Comparison of ENCODE assay signal across 28 mouse cellular contexts in genomic region chr9:80149594-80149993, GRCm38 (mm10). TPM values are rescaled to one million over a fixed set of nuclear protein-coding genes. Genes with fewer than 3 reads are reported as not detected.
DNase-seq lines count a peak whose midpoint lies in the region; ATAC-seq and TF ChIP-seq lines count a peak whose summit lies in the region.
"Had no signal": no experiment of that assay in that cellular context is flagged by ENCODE, and none has a peak within 500 bp of the region (broad histone marks: within the 10 kb centered on the region; RNA-seq: fewer than 3 reads in every experiment).

No protein-coding gene starts in this region.

- ATAC-seq in frontal cortex, adult (ENCODE audit: low TSS enrichment): peak; percentile 56
- peak; percentile 60; the same call in 1 of the 2 replicates for ATAC-seq in lung, embryonic 14.5 days (ENCODE audit: insufficient read depth)
- no peak for ATAC-seq in megakaryocyte, adult 5-6 weeks (ENCODE audit: poor library complexity, severe bottlenecking)
- ATAC-seq in stomach, postnatal 0 days (ENCODE audit: low FRiP score, low TSS enrichment): 0 out of 2 replicates have a peak, but pooled peaks have one; percentile 58
- ATAC-seq: forebrain, embryonic 14.5 days; forebrain, postnatal 0 days; hindbrain, embryonic 16.5 days; intestine, embryonic 15.5 days; Patski had no signal

- H3K27ac ChIP-seq in lung, embryonic 14.5 days (ENCODE audit: low read depth): no peak overlapping the region
- H3K27ac ChIP-seq in stomach, postnatal 0 days (replicated peaks): no peak overlapping the region
- H3K27ac ChIP-seq in hindbrain, embryonic 10.5 days: no peak overlapping the region
- H3K27ac ChIP-seq: embryonic facial prominence, embryonic 12.5 days; embryonic facial prominence, embryonic 15.5 days; gastrocnemius, adult 2 months; heart, embryonic 13.5 days; hindbrain, embryonic 13.5 days; intestine, embryonic 15.5 days had no signal

- no peak for TF ChIP-seq EP300 in stomach, postnatal 0 days (optimal IDR thresholded peaks at IDR 0.05)

- no peak overlapping the region for H3K4me2 ChIP-seq in lung, embryonic 14.5 days
- H3K4me2 ChIP-seq in stomach, postnatal 0 days (replicated peaks; ENCODE audit: low read depth): no peak overlapping the region
- H3K4me2 ChIP-seq: embryonic facial prominence, embryonic 12.5 days; embryonic facial prominence, embryonic 15.5 days; heart, embryonic 13.5 days; hindbrain, embryonic 13.5 days; intestine, embryonic 15.5 days had no signal

- H3K9me3 ChIP-seq in lung, embryonic 14.5 days (ENCODE audit: low read depth, low read length): no peaks in the 10 kb centered on the region
- no peaks in the 10 kb centered on the region for H3K9me3 ChIP-seq in megakaryocyte, embryonic 14.5 days
- H3K9me3 ChIP-seq in stomach, postnatal 0 days (ENCODE audit: control insufficient read depth, low read length): no peaks in the 10 kb centered on the region
- H3K9me3 ChIP-seq in hindbrain, embryonic 10.5 days: no peaks in the 10 kb centered on the region
- H3K9me3 ChIP-seq: embryonic facial prominence, embryonic 12.5 days; embryonic facial prominence, embryonic 15.5 days; G1E; heart, embryonic 13.5 days; hindbrain, embryonic 13.5 days; intestine, embryonic 15.5 days had no signal

- no peak for DNase-seq in frontal cortex, postnatal 10 days (ENCODE audit: low spot score in 2 of 2)
- DNase-seq in lung, embryonic 14.5 days: peak; percentile 41
- DNase-seq in lung, postnatal 25 days (ENCODE audit: low spot score): no peak
- DNase-seq in stomach, postnatal 0 days (ENCODE audit: low spot score): no peak
- DNase-seq in hindbrain, embryonic 10.5 days (ENCODE audit: low spot score): no peak
- DNase-seq: adrenal gland, postnatal 10 days; adrenal gland, postnatal 36 days; B cell, adult 2 months; cerebellum, adult 18-20 months; cerebellum, adult 9-10 months; cerebellum, postnatal 14 days; forebrain, postnatal 0 days; gastrocnemius, adult 2 months; gastrocnemius, postnatal 25 days; heart, postnatal 14 days had no signal

- peaks cover 52% of the 10 kb centered on the region for H3K36me3 ChIP-seq in lung, embryonic 14.5 days (ENCODE audit: insufficient read depth)
- H3K36me3 ChIP-seq in megakaryocyte, embryonic 14.5 days (replicated peaks; ENCODE audit: low read length): peaks cover 53% of the 10 kb centered on the region
- H3K36me3 ChIP-seq in stomach, postnatal 0 days (ENCODE audit: control insufficient read depth, insufficient read depth, low read length): no peaks in the 10 kb centered on the region; the same call in 1 of the 2 replicates
- peaks cover 62% of the 10 kb centered on the region for H3K36me3 ChIP-seq in hindbrain, embryonic 10.5 days
- H3K36me3 ChIP-seq: intestine, embryonic 15.5 days had no signal

- no peak for TF ChIP-seq CTCF in lung, embryonic 14.5 days (IDR thresholded peaks at IDR 0.05; ENCODE audit: low read depth)
- no peak for TF ChIP-seq CTCF in stomach, postnatal 0 days (IDR thresholded peaks at IDR 0.05; ENCODE audit: low read depth)

- H3K9ac ChIP-seq in lung, embryonic 14.5 days: no peak overlapping the region
- no peak overlapping the region for H3K9ac ChIP-seq in stomach, postnatal 0 days (ENCODE audit: low read length)
- H3K9ac ChIP-seq: embryonic facial prominence, embryonic 12.5 days; embryonic facial prominence, embryonic 15.5 days; forebrain, postnatal 0 days; heart, embryonic 13.5 days; hindbrain, embryonic 13.5 days; intestine, embryonic 15.5 days had no signal

- WGBS in lung, embryonic 14.5 days: 75% methylated on average over 5 of the region's 5 CpGs
- WGBS in stomach, postnatal 0 days: 70% methylated on average over 5 of the region's 5 CpGs
- 91% methylated on average over 5 of the region's 5 CpGs for WGBS in hindbrain, embryonic 10.5 days

- H3K4me1 ChIP-seq in lung, embryonic 14.5 days (ENCODE audit: insufficient read depth): no peaks in the 10 kb centered on the region
- peaks cover 25% of the 10 kb centered on the region for H3K4me1 ChIP-seq in megakaryocyte, embryonic 14.5 days
- H3K4me1 ChIP-seq in stomach, postnatal 0 days (replicated peaks; ENCODE audit: control insufficient read depth, insufficient read depth): no peaks in the 10 kb centered on the region
- H3K4me1 ChIP-seq in hindbrain, embryonic 10.5 days (replicated peaks): no peaks in the 10 kb centered on the region
- H3K4me1 ChIP-seq: embryonic facial prominence, embryonic 12.5 days; embryonic facial prominence, embryonic 15.5 days; hindbrain, embryonic 13.5 days; intestine, embryonic 15.5 days had no signal

- H3K4me3 ChIP-seq in lung, embryonic 14.5 days (ENCODE audit: low read depth, low read length): no peak overlapping the region
- H3K4me3 ChIP-seq in megakaryocyte, embryonic 14.5 days (replicated peaks): peak overlapping the region; percentile 28
- no peak overlapping the region for H3K4me3 ChIP-seq in stomach, postnatal 0 days (ENCODE audit: low read depth, low read length)
- H3K4me3 ChIP-seq in hindbrain, embryonic 10.5 days: no peak overlapping the region
- H3K4me3 ChIP-seq: embryonic facial prominence, embryonic 12.5 days; embryonic facial prominence, embryonic 15.5 days; gastrocnemius, adult 2 months; heart, embryonic 13.5 days; hindbrain, embryonic 13.5 days; intestine, embryonic 15.5 days had no signal

- no peaks in the 10 kb centered on the region for H3K27me3 ChIP-seq in lung, embryonic 14.5 days (ENCODE audit: insufficient read depth, low read length)
- H3K27me3 ChIP-seq in megakaryocyte, embryonic 14.5 days (replicated peaks): no peaks in the 10 kb centered on the region
- no peaks in the 10 kb centered on the region for H3K27me3 ChIP-seq in stomach, postnatal 0 days (ENCODE audit: control insufficient read depth, insufficient read depth, low read length)
- no peaks in the 10 kb centered on the region for H3K27me3 ChIP-seq in hindbrain, embryonic 10.5 days (ENCODE audit: insufficient read depth, poor library complexity, severe bottlenecking)
- H3K27me3 ChIP-seq: CH12.LX; embryonic facial prominence, embryonic 12.5 days; embryonic facial prominence, embryonic 15.5 days; heart, embryonic 13.5 days; hindbrain, embryonic 13.5 days; intestine, embryonic 15.5 days; Patski had no signal

RNA-seq across cellular contexts. Expression of gene Myo6, which starts 15.2 kb away (rescaled TPM):
- 32.2 TPM in 2 replicates for polyA plus RNA-seq in lung, embryonic 14.5 days (2014; fragmentation: Nextera tagmentation; extraction: Ambion mirVana)
- polyA plus RNA-seq in megakaryocyte, embryonic 14.5 days (2012; ENCODE audit: insufficient read depth, low replicate concordance): 7.4 and 25.5 TPM in 2 replicates
- 0.51 and 0.93 TPM in 2 replicates for total RNA-seq in megakaryocyte, adult 5-6 weeks (2015)
- 0.94 and 1.3 TPM in 2 replicates for total RNA-seq in megakaryocyte, adult 5-6 weeks (2017)
- polyA plus RNA-seq in stomach, postnatal 0 days (2015; fragmentation: Nextera tagmentation; extraction: Ambion mirVana): 27.2 and 31.8 TPM in 2 replicates
- 8.8 and 11.2 TPM in 2 replicates for polyA plus RNA-seq in hindbrain, embryonic 10.5 days (2016; fragmentation: Nextera tagmentation; extraction: Ambion mirVana)
